Mouse (Mus musculus) hindbrain, postnatal 0 days (tissue): ENCODE data around the gene S100z. TPM values are rescaled to one million over a fixed set of nuclear protein-coding genes. Genes with fewer than 3 reads are reported as not detected.

Source experiments
- ATAC-seq: fragments of 200-750 bp; cut with Nextera tagmentation; 2 replicates; pipeline ENCODE4 v1.8.0; 2017; ENCODE audit warnings: mild to moderate bottlenecking, moderate TSS enrichment, moderate library complexity
- DNase-seq: peaks from one replicate; pipeline ENCODE4 v3.0.0-alpha.2; 2015; ENCODE audit warnings: low spot score
- H3K27ac ChIP-seq: fragments of 300-500 bp; sonication (generic); 2 replicates; pipeline ENCODE4 v1.5.1; 2014; ENCODE audit warnings: mild to moderate bottlenecking
- H3K27me3 ChIP-seq: fragments of 300-500 bp; sonication (generic); 2 replicates; pipeline ENCODE4 v1.6.1; 2014; ENCODE audit warnings: low read length, mixed read lengths; ENCODE audit not compliant: insufficient read depth
- H3K36me3 ChIP-seq: fragments of 300-500 bp; sonication (generic); 2 replicates; pipeline ENCODE4 v1.6.1; 2014; ENCODE audit warnings: low read length, mixed read lengths; ENCODE audit not compliant: insufficient read depth
- H3K4me1 ChIP-seq: fragments of 300-500 bp; sonication (generic); 2 replicates; pipeline ENCODE4 v1.6.1; 2014; ENCODE audit warnings: antibody characterized with exemption, low read length, mixed read lengths; ENCODE audit not compliant: insufficient read depth
- H3K4me2 ChIP-seq: fragments of 300-500 bp; sonication (generic); 2 replicates; pipeline ENCODE4 v1.6.1; 2014; ENCODE audit warnings: low read depth, mild to moderate bottlenecking, low read length, moderate library complexity, mixed read lengths
- H3K4me3 ChIP-seq: fragments of 300-500 bp; sonication (generic); 2 replicates; pipeline ENCODE4 v1.5.1; 2014; ENCODE audit warnings: low read length
- H3K9ac ChIP-seq: fragments of 300-500 bp; sonication (generic); replicated peaks from 2 replicates; pipeline ENCODE4 v1.6.1; 2014; ENCODE audit warnings: mild to moderate bottlenecking, low read length, moderate library complexity, mixed read lengths
- H3K9me3 ChIP-seq: fragments of 300-500 bp; sonication (generic); 2 replicates; pipeline ENCODE4 v1.6.1; 2016; ENCODE audit warnings: low read length, mixed read lengths
- CTCF ChIP-seq: IDR thresholded peaks from 2 replicates; pipeline ENCODE4 v1.5.1; 2016; ENCODE audit warnings: antibody characterized with exemption, control low read depth, low read depth
- WGBS: fragments of 180-500 bp; shearing (Covaris S2); extraction: QIAGEN DNeasy Blood & Tissue Kit; methylation state at CpG from one replicate; pipeline ENCODE4 v1.1.7; 2014; 5-methylcytosine and 5-hydroxymethylcytosine counted together
- polyA plus RNA-seq: library from polyadenylated mRNA; unstranded; fragments of >200 nt; fragmentation: Nextera tagmentation; extraction: Ambion mirVana; gene quantifications from 2 replicates; pipeline ENCODE4 v1.2.1, GENCODE M21; 2015
- total RNA-seq: library from RNA; depleted of rRNA; stranded (reverse); fragments of >200 nt; gene quantifications from 2 replicates; pipeline ENCODE4 v1.2.3, GENCODE M21; 2014; rRNA removed

The S100z gene
- total and polyA plus RNA-seq, 2 experiments from 2014 or later: not detected

- ATAC-seq (no peak), DNase-seq (no peak)
- WGBS: 79% methylated on average over 5 of the region's 5 CpGs
Measured at GRCm38 (mm10) chr13:95439569-95439968, 39.0 kb downstream of the S100z start.

GRCm38 (mm10) chr13:95431760-95432159, 46.8 kb downstream of the S100z start:
- no peaks in the 10 kb centered on the region for H3K36me3 ChIP-seq
- TF ChIP-seq CTCF: no peak
- no peaks in the 10 kb centered on the region for H3K9me3 ChIP-seq
- no peak for DNase-seq
- no peaks in the 10 kb centered on the region for H3K27me3 ChIP-seq
- H3K4me1 ChIP-seq: no peaks in the 10 kb centered on the region
- no peak overlapping the region for H3K27ac ChIP-seq
- no peak for ATAC-seq
- H3K4me3 ChIP-seq: no peak overlapping the region
- WGBS: 78% methylated on average over 10 of the region's 10 CpGs
- no peak overlapping the region for H3K9ac ChIP-seq
- H3K4me2 ChIP-seq: no peak overlapping the region

More at GRCm38 (mm10) chr13:95439569-95439968, 39.0 kb downstream of the S100z start:
- H3K36me3 ChIP-seq: no peaks in the 10 kb centered on the region
- H3K27me3 ChIP-seq: peaks cover 6% of the 10 kb centered on the region; the same call in 1 of the 2 replicates
- no peak overlapping the region for H3K27ac ChIP-seq
- no peak for TF ChIP-seq CTCF
- H3K4me2 ChIP-seq: no peak overlapping the region
- peaks cover 12% of the 10 kb centered on the region for H3K4me1 ChIP-seq
- H3K9me3 ChIP-seq: no peaks in the 10 kb centered on the region
- no peak overlapping the region for H3K9ac ChIP-seq
- H3K4me3 ChIP-seq: no peak overlapping the region

- Histone ChIP-seq H3K4me2 (no peak overlapping the region), H3K36me3 (no peaks in the 10 kb centered on the region), H3K4me3 (no peak overlapping the region), H3K9me3 (no peaks in the 10 kb centered on the region), H3K9ac (no peak overlapping the region), H3K27me3 (no peaks in the 10 kb centered on the region), H3K4me1 (no peaks in the 10 kb centered on the region), H3K27ac (no peak overlapping the region)
- TF ChIP-seq CTCF: no peak
- ATAC-seq (no peak), DNase-seq (no peak)
- 89% methylated on average over 3 of the region's 3 CpGs for WGBS
Measured at GRCm38 (mm10) chr13:95427499-95427898, 51.0 kb downstream of the S100z start.

Other genes starting within 250 kb of the S100z start
- gene Pde8b, start 228.4 kb downstream of the S100z start, total RNA-seq: 26.4 and 30.6 TPM in 2 replicates
- gene Pde8b, start 228.4 kb downstream of the S100z start, polyA plus RNA-seq: 7.6 and 8.1 TPM in 2 replicates
- 20.5 and 24.1 TPM in 2 replicates for gene Zbed3, start 155.1 kb downstream of the S100z start, total RNA-seq
- gene Zbed3, start 155.1 kb downstream of the S100z start, polyA plus RNA-seq: 34.3 and 38.2 TPM in 2 replicates
- gene Aggf1, start 103.4 kb downstream of the S100z start, total RNA-seq: 23.7 and 28.4 TPM in 2 replicates
- 29.1 and 30.4 TPM in 2 replicates for gene Aggf1, start 103.4 kb downstream of the S100z start, polyA plus RNA-seq
- 8.6 and 11.0 TPM in 2 replicates for gene Crhbp, start 33.8 kb downstream of the S100z start, total RNA-seq
- 12.0 and 14.4 TPM in 2 replicates for gene Crhbp, start 33.8 kb downstream of the S100z start, polyA plus RNA-seq
- 0.37 TPM in 1 of 2 replicates, not detected in the other for gene F2rl1, start 46.5 kb upstream of the S100z start, total RNA-seq
- gene F2rl1, start 46.5 kb upstream of the S100z start, polyA plus RNA-seq: 0.10 TPM in 1 of 2 replicates, not detected in the other
- gene F2r, start 139.8 kb upstream of the S100z start, total RNA-seq: 49.7 and 53.0 TPM in 2 replicates
- 34.6 and 36.9 TPM in 2 replicates for gene F2r, start 139.8 kb upstream of the S100z start, polyA plus RNA-seq
- gene F2rl2, start 218.1 kb upstream of the S100z start, total RNA-seq: 0.26 and 0.83 TPM in 2 replicates
- 0.54 and 0.66 TPM in 2 replicates for gene F2rl2, start 218.1 kb upstream of the S100z start, polyA plus RNA-seq